Mouse (Mus musculus) MN1 (cell line): ENCODE measurements around the gene Cdh24.

ENCODE experiments used
- DNase-seq: peaks from one replicate; pipeline ENCODE4 v3.0.0-alpha.2; 2016; ENCODE audit warnings: low spot score

The Cdh24 gene

DNA sequence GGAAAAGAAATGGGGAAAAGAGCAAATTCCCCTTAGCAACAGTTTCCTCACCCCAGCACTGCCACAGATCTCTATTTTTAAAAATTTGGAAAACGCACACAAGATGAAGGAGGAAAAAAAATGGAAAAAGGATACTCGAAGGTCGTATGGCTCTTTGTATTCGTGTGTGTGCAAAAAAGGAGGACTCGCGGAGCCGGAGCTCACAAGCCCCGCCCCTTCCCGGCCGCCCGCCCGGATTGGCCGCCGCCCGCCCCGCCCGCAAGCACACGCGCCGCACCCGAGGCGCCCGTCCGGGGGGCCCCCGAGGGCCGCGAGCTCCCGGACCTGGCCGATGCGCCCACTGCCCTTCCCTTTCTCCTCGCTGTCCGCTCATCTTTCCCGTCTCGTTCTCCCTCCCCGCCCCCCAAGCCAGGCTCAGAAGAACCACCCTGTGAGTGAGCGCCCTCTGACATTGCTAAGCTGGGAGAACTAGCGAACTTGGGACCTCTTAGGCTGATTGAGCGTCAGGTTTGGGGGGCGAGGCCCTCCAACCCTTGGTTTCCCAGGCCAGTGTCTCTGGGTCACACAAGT is 35.3 kb downstream of the Cdh24 start, which contains the start of gene 4931414P19Rik:
TSS of gene 4931414P19Rik (minus strand) at position 242 of the 570 bp plus-strand sequence.
- DNase-seq: peak; percentile 69

DNA sequence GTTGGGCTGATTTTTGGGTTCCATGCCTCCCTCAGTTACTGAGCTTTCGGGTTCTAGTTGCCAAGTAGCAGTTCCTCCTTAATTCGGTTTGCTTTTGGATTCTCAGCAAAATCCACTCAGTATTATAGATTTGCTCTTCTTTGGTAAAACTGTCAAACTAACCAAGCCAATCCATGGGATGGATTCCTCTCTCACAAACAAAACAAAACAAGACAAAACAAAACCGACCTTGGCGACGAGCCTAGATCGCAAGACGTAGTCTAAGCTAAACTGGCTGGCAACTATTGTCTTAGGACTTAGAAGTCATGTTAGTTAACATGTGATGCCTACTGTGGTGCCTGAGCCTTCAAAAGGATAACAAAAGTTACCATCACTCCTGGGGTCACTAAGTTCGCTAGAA is 37.5 kb downstream of the Cdh24 start:
- no peak for DNase-seq

DNA sequence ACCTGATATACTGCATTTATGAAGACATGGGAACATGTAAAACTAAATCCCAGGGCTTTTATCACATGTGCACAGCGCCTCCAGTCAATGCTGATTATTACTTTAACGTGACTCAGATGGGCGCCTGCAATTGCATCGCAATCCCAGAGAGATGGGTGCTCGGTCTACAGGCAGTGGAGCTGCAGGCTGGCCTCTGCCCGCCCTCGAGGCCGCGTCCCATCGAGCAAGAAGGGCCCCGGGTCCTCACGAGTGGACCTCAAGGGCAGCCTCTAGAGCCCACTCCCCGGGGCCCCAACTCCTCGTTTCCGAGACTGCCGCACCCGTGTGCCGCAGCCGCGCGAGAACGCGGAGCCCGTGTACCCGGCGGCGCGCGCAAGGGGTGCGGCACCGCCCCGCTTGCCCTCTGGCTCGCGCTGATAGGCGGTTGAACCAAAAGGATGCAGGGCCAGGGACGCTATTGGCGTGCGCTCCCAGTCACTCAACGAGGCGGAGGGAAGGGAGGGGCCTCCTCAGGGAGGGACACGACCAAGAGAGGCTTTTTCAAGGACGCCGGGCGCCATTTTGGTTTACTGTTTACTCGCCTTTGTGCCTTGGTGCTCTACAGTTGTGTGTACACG is 38.0 kb downstream of the Cdh24 start:
- DNase-seq: peak; percentile 97

GRCm38 (mm10) chr14:54602613-54603012 is 38.6 kb downstream of the Cdh24 start:
- no peak for DNase-seq

DNA sequence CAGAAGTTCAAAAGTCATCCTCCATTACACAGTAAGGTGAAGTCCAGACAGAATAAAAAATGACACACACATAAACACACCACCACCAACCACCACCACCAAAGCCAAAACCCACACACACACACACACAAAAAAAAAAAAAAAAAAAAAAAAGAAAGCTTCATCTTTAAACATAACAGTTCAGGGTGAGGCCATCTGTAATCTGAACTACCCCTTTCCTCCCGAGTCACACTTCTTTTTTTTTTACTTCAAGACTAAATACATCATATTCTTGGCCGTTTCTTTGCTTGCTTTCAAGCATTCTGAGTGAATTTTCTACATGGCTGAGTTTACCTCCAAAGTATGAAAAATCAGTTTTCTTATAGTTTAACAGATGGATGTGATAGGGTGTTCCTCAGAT is 39.6 kb downstream of the Cdh24 start:
- DNase-seq: no peak

DNA sequence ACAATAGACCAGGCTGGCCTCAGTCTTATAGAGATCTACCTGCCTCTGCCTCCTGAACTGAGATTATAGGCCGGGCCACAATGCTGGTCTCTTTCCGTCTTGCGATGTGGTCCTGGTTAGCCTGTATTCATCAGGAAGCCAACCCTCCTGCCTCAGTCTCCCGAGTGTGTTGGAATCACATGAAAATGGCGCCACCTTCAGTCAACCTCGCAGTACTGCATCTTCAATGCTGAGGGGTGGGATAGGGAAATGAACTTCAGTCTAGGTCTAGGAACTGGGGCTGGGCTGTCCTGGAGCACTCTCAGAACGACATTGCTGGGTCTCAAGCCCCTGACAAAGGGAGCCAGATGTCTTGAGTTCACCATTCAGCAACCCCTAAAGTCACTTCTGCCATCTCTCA is 44.1 kb downstream of the Cdh24 start:
- no peak for DNase-seq

DNA sequence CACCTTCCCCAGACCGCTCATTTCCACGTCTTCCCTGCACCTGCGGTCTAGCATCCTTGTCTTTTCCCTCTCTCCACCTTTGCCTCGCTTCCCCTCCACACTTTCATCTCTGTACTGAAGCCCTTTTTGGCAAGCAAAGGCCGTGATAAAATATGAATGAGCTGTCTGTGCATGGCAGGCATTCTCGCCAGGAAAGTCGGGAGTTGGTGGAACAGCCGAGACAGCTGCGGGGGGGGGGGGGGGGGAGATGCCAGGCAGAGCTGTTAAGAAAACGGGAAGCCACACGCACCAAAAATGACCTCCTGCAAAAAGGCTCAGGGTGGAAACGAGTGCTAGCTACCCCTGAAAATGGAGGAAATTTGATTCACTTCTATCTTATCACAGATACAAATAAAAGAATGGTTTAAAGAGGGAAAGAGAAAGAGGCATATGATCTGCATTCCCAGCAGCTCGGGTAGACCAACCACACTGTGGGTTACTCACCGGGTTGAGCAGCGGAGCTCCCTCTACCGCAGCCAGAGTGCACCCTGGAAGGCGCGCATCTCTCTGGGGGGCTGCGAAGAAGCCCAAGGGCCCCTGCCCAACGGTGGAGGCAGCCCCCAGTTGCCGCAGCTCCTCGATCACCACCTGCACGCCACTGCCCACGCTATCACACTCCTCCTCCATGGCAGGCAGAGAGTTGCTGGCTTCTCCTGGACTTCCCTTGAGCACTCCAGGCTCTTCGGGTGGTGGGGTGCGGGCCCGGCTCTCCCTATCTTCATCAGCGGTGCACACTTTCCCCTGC is 46.3 kb downstream of the Cdh24 start:
- DNase-seq: no peak

DNA sequence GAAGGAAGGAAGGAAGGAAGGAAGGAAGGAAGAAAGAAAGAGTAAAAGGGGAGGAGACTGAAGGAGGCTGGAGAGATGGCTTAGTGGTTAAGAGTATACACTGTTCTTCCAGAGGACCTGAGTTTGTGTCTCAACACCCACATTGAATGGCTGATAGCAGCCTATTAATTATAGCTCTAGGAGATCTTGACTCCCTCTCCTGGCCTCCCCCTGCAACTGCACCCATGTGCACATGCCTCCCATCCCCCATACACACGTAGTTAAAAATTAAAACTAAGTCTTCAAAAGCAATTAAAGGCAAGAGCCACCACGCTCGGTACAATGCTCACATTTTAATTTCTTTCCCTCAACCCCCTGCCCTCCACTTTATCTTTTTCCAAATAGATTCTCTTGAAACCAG is 47.1 kb downstream of the Cdh24 start:
- DNase-seq: no peak

GRCm38 (mm10) chr14:54592319-54592934 is 48.7 kb downstream of the Cdh24 start:
- no peak for DNase-seq

GRCm38 (mm10) chr14:54591056-54591455 is 50.1 kb downstream of the Cdh24 start:
- no peak for DNase-seq

- DNase-seq: peak; percentile 66
Observed at GRCm38 (mm10) chr14:54583681-54584338, 57.4 kb downstream of the Cdh24 start.

- no peak for DNase-seq
Observed at GRCm38 (mm10) chr14:54582536-54582935, 58.6 kb downstream of the Cdh24 start.
